Mouse (Mus musculus) heart, embryonic 14.5 days (tissue): Measurements from ENCODE around the gene Btbd1. TPM values are rescaled to one million over a fixed set of nuclear protein-coding genes. Genes with fewer than 3 reads are reported as not detected.

Experiments used
- ATAC-seq: fragments of 200-750 bp; cut with Nextera tagmentation; 2 replicates; pipeline ENCODE4 v1.8.0; 2017; ENCODE audit warnings: low read depth, moderate TSS enrichment; ENCODE audit not compliant: insufficient number of reproducible peaks, insufficient read depth, low FRiP score
- H3K27ac ChIP-seq, 2 experiments: fragments of 200-500 bp in 1 of 2; fragments of 300-500 bp in 1 of 2; sonication (generic) in 1 of 2; replicated peaks in 1 of 2; 2 replicates each; pipeline ENCODE4 v1.5.1; 2012 to 2014; ENCODE audit warnings: low read depth in 2 of 2, low read length in 2 of 2, control low read depth in 1 of 2, mild to moderate bottlenecking in 1 of 2, mixed read lengths in 1 of 2; ENCODE audit not compliant: control insufficient read depth in 1 of 2, insufficient read depth in 1 of 2
- H3K27me3 ChIP-seq: fragments of 300-500 bp; sonication (generic); 2 replicates; pipeline ENCODE4 v1.6.1; 2014; ENCODE audit warnings: mild to moderate bottlenecking, low read length, control low read depth; ENCODE audit not compliant: control insufficient read depth, insufficient read depth
- H3K36me3 ChIP-seq: fragments of 300-500 bp; sonication (generic); 2 replicates; pipeline ENCODE4 v1.6.1; 2014; ENCODE audit warnings: mild to moderate bottlenecking, control low read depth, low read length, mixed read lengths; ENCODE audit not compliant: control insufficient read depth, insufficient read depth
- H3K4me1 ChIP-seq, 2 experiments: fragments of 200-500 bp in 1 of 2; fragments of 300-500 bp in 1 of 2; sonication (generic) in 1 of 2; 2 replicates each; pipeline ENCODE4 v1.6.1; 2012 to 2014; ENCODE audit warnings: low read length in 2 of 2, control low read depth in 1 of 2, mixed read lengths in 1 of 2; ENCODE audit not compliant: control insufficient read depth in 2 of 2, insufficient read depth in 2 of 2
- H3K4me2 ChIP-seq: fragments of 300-500 bp; sonication (generic); 2 replicates; pipeline ENCODE4 v1.6.1; 2014; ENCODE audit warnings: mild to moderate bottlenecking, low read length
- H3K4me3 ChIP-seq, 2 experiments: fragments of 200-500 bp in 1 of 2; fragments of 300-500 bp in 1 of 2; sonication (generic) in 1 of 2; 2 replicates each; pipeline ENCODE4 v1.5.1; 2012 to 2014; ENCODE audit warnings: low read length in 2 of 2, mild to moderate bottlenecking in 2 of 2, control low read depth in 1 of 2, low read depth in 1 of 2, moderate library complexity in 1 of 2; ENCODE audit not compliant: control insufficient read depth in 1 of 2, insufficient read depth in 1 of 2
- H3K9ac ChIP-seq: fragments of 300-500 bp; sonication (generic); 2 replicates; pipeline ENCODE4 v1.6.1; 2014; ENCODE audit warnings: mild to moderate bottlenecking, low read length
- H3K9me3 ChIP-seq: fragments of 300-500 bp; sonication (generic); 2 replicates; pipeline ENCODE4 v1.6.1; 2016; ENCODE audit warnings: low read length, control low read depth; ENCODE audit not compliant: control insufficient read depth
- WGBS: fragments of 180-500 bp; shearing (Covaris S2); extraction: QIAGEN DNeasy Blood & Tissue Kit; methylation state at CpG from one replicate; pipeline ENCODE4 v1.1.7; 2014; 5-methylcytosine and 5-hydroxymethylcytosine counted together
- polyA plus RNA-seq: library from polyadenylated mRNA; unstranded; fragments of >200 nt; fragmentation: Nextera tagmentation; extraction: Ambion mirVana; gene quantifications from 2 replicates; pipeline ENCODE4 v1.2.1, GENCODE M21; 2014

The Btbd1 gene
- polyA plus RNA-seq, 1 experiment from 2014 or later, result 130 TPM

- no peaks in the 10 kb centered on the region for H3K36me3 ChIP-seq
- no peak overlapping the region for H3K27ac ChIP-seq
- H3K4me2 ChIP-seq, result no peak overlapping the region
- H3K9ac ChIP-seq, result no peak overlapping the region
- WGBS, result 93% methylated on average over 7 of the region's 7 CpGs
- no peak overlapping the region for H3K4me3 ChIP-seq
- no peaks in the 10 kb centered on the region for H3K9me3 ChIP-seq
- no peak for ATAC-seq
- H3K27me3 ChIP-seq, result no peaks in the 10 kb centered on the region
- peaks cover 2 to 8% of the 10 kb centered on the region in 2 experiments; a peak in 2 of 4 replicates for H3K4me1 ChIP-seq
Measured at GRCm38 (mm10) chr7:81849633-81850032, 20.4 kb upstream of the Btbd1 start.

GRCm38 (mm10) chr7:81849214-81849613, 20.0 kb upstream of the Btbd1 start:
- no peak for ATAC-seq
- H3K4me2 ChIP-seq, result no peak overlapping the region
- no peak overlapping the region for H3K4me3 ChIP-seq
- H3K9me3 ChIP-seq, result no peaks in the 10 kb centered on the region
- peaks cover under 1 to 4% of the 10 kb centered on the region in 2 experiments; a peak in 2 of 4 replicates for H3K4me1 ChIP-seq
- no peaks in the 10 kb centered on the region for H3K27me3 ChIP-seq
- WGBS, result 88% methylated on average over 5 of the region's 5 CpGs
- H3K27ac ChIP-seq, result no peak overlapping the region
- no peaks in the 10 kb centered on the region for H3K36me3 ChIP-seq
- H3K9ac ChIP-seq, result no peak overlapping the region

GRCm38 (mm10) chr7:81847777-81848176, 18.5 kb upstream of the Btbd1 start:
- H3K9ac ChIP-seq, result no peak overlapping the region
- no peak overlapping the region for H3K27ac ChIP-seq
- H3K4me1 ChIP-seq, result no peaks in the 10 kb centered on the region; a peak in 1 of 4 replicates
- WGBS, result 42% methylated on average over 4 of the region's 4 CpGs
- no peaks in the 10 kb centered on the region for H3K27me3 ChIP-seq
- no peak overlapping the region for H3K4me3 ChIP-seq
- no peak overlapping the region for H3K4me2 ChIP-seq
- no peaks in the 10 kb centered on the region for H3K36me3 ChIP-seq
- no peak for ATAC-seq
- H3K9me3 ChIP-seq, result no peaks in the 10 kb centered on the region

- Histone ChIP-seq H3K4me3 (no peak overlapping the region), H3K4me1 (no peaks in the 10 kb centered on the region; a peak in 1 of 4 replicates), H3K27ac (no peak overlapping the region), H3K9ac (no peak overlapping the region), H3K36me3 (no peaks in the 10 kb centered on the region), H3K4me2 (no peak overlapping the region), H3K9me3 (no peaks in the 10 kb centered on the region), H3K27me3 (no peaks in the 10 kb centered on the region)
- no peak for ATAC-seq
- WGBS, result 40% methylated on average over 8 of the region's 8 CpGs
Measured at GRCm38 (mm10) chr7:81847010-81847409, 17.8 kb upstream of the Btbd1 start.

GRCm38 (mm10) chr7:81846008-81846407, 16.8 kb upstream of the Btbd1 start:
- Histone ChIP-seq H3K27me3 (no peaks in the 10 kb centered on the region), H3K36me3 (no peaks in the 10 kb centered on the region), H3K4me2 (no peak overlapping the region), H3K4me1 (peaks cover 2 to 3% of the 10 kb centered on the region in 2 experiments; a peak in 1 of 4 replicates), H3K9me3 (no peaks in the 10 kb centered on the region), H3K4me3 (no peak overlapping the region), H3K27ac (no peak overlapping the region), H3K9ac (no peak overlapping the region)
- no peak for ATAC-seq
- 65% methylated on average over 8 of the region's 8 CpGs for WGBS

GRCm38 (mm10) chr7:81845313-81845712, 16.1 kb upstream of the Btbd1 start:
- Histone ChIP-seq H3K27me3 (no peaks in the 10 kb centered on the region), H3K9ac (no peak overlapping the region), H3K4me3 (no peak overlapping the region), H3K36me3 (no peaks in the 10 kb centered on the region), H3K4me1 (peaks cover 3 to 5% of the 10 kb centered on the region in 2 experiments; a peak in 1 of 4 replicates), H3K4me2 (no peak overlapping the region), H3K27ac (no peak overlapping the region), H3K9me3 (no peaks in the 10 kb centered on the region)
- ATAC-seq, result no peak
- WGBS, result 73% methylated on average over 3 of the region's 3 CpGs

- Histone ChIP-seq H3K4me3 (no peak overlapping the region), H3K4me1 (peaks cover 3 to 5% of the 10 kb centered on the region in 2 experiments; a peak in 1 of 4 replicates), H3K27ac (no peak overlapping the region), H3K4me2 (no peak overlapping the region), H3K27me3 (no peaks in the 10 kb centered on the region), H3K9ac (no peak overlapping the region), H3K36me3 (no peaks in the 10 kb centered on the region), H3K9me3 (no peaks in the 10 kb centered on the region)
- ATAC-seq, result no peak
- 63% methylated on average over 11 of the region's 11 CpGs for whole genome bisulfite sequencing
Measured at GRCm38 (mm10) chr7:81844801-81845200, 15.6 kb upstream of the Btbd1 start.

- WGBS, result 84% methylated on average over 8 of the region's 8 CpGs
- no peak overlapping the region for H3K4me2 ChIP-seq
- H3K27ac ChIP-seq, result no peak overlapping the region
- H3K9ac ChIP-seq, result no peak overlapping the region
- H3K4me1 ChIP-seq, result peaks cover 3 to 5% of the 10 kb centered on the region in 2 experiments; a peak in 1 of 4 replicates
- H3K27me3 ChIP-seq, result no peaks in the 10 kb centered on the region
- no peaks in the 10 kb centered on the region for H3K36me3 ChIP-seq
- H3K9me3 ChIP-seq, result no peaks in the 10 kb centered on the region
- H3K4me3 ChIP-seq, result no peak overlapping the region
- ATAC-seq, result no peak
Measured at GRCm38 (mm10) chr7:81843903-81844302, 14.7 kb upstream of the Btbd1 start.
